Mouse (Mus musculus): ENCODE data around the gene Bco1. TPM values are rescaled to one million over a fixed set of nuclear protein-coding genes. Genes with fewer than 3 reads are reported as not detected.

Bco1 gene
- polyA plus RNA-seq, 1 experiment from 2014 or later = not detected

DNA sequence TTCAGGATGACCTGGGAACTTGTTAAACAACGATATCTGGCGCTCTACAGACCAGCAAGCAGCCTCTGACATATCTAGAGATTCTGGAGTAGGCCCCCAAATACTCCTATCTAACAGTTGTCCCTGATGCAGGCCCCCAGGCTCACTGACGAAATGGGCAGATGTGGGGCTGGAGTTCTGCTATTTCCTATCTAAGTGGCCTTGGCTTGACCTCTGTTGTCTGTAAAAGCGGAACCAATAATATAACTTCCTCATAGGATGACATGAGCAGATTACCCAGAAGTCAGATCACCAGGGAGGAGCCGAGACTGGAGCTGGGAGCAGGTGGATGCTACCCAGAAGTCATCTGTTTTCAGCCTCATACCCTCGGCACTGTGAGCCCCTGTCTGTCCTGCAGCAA, 40.6 kb upstream of the Bco1 start:
- Histone ChIP-seq H3K9ac (replicated peaks; ENCODE audit: low read depth) (no peak overlapping the region), H3K36me3 (ENCODE audit: insufficient read depth, low read length) (no peaks in the 10 kb centered on the region), H3K27ac (ENCODE audit: low read length) (no peak overlapping the region), H3K27me3 (replicated peaks; ENCODE audit: insufficient read depth, low read length) (no peaks in the 10 kb centered on the region), H3K9me3 (ENCODE audit: low read length) (no peaks in the 10 kb centered on the region), H3K4me1 (ENCODE audit: insufficient read depth, low read depth, low read length) (no peaks in the 10 kb centered on the region), H3K4me3 (ENCODE audit: low read depth, low read length) (no peak overlapping the region), H3K4me2 (replicated peaks; ENCODE audit: low read depth, low read length) (no peak overlapping the region)
- DNase-seq (ENCODE audit: low spot score) (peak; percentile 40), ATAC-seq (peak; percentile 38; the same call in 1 of the 2 replicates)
- 54% methylated on average over 6 of the region's 6 CpGs for WGBS
- TF ChIP-seq CTCF (IDR thresholded peaks at IDR 0.05) (no peak), EP300 (IDR thresholded peaks at IDR 0.05) (no peak)

DNA sequence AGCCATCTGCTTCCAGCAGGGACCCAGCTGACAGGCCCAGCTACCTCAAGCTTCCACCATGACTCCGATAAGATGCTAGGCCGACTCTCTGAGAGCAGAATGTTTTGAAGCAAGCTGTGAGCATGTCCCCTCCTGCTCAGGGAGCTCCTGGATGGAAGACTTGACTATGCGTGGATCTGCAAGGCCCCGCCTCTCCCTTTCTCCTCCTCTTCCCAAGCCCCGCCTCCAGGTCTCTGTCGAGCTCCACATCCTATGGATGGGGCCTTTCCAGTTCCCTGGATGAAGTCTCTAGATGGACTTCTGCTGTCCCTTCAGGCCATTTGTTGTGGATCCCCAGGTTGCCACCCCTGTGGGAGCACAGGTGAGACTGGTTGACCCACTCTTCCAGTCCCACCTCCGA, 36.6 kb upstream of the Bco1 start:
- no peaks in the 10 kb centered on the region for H3K27me3 ChIP-seq (replicated peaks; ENCODE audit: insufficient read depth, low read length)
- no peaks in the 10 kb centered on the region for H3K36me3 ChIP-seq (ENCODE audit: insufficient read depth, low read length)
- no peak overlapping the region for H3K9ac ChIP-seq (replicated peaks; ENCODE audit: low read depth)
- DNase-seq (ENCODE audit: low spot score) (no peak), ATAC-seq (no peak)
- H3K4me1 ChIP-seq (ENCODE audit: insufficient read depth, low read depth, low read length) = no peaks in the 10 kb centered on the region
- no peak overlapping the region for H3K4me3 ChIP-seq (ENCODE audit: low read depth, low read length)
- WGBS = 54% methylated on average over 7 of the region's 7 CpGs
- no peak overlapping the region for H3K4me2 ChIP-seq (replicated peaks; ENCODE audit: low read depth, low read length)
- no peaks in the 10 kb centered on the region for H3K9me3 ChIP-seq (ENCODE audit: low read length)
- TF ChIP-seq EP300 (IDR thresholded peaks at IDR 0.05) = no peak
- no peak for TF ChIP-seq CTCF (IDR thresholded peaks at IDR 0.05)
- H3K27ac ChIP-seq (ENCODE audit: low read length) = no peak overlapping the region

DNA sequence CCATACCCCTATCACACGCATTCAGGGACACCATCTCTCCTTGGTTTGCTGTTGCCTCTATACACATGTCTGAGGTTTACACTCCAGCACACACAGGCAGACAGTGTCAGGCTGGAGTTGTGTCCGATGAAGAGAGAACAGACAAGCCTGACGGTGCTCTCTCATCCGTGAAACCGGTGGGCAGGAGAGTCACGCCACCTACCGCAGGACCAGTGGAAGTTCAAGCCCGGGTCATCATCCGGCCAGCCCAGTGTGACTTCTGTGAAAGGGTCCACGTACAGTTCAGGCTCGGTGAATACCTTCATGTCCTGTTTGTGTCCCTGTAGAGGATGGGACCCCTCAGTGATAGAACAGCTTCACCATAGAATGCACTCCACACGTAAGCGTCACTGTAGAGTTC, 35.3 kb upstream of the Bco1 start:
- Histone ChIP-seq H3K4me1 (ENCODE audit: insufficient read depth, low read depth, low read length) (no peaks in the 10 kb centered on the region), H3K36me3 (ENCODE audit: insufficient read depth, low read length) (no peaks in the 10 kb centered on the region), H3K9ac (replicated peaks; ENCODE audit: low read depth) (no peak overlapping the region), H3K27me3 (replicated peaks; ENCODE audit: insufficient read depth, low read length) (no peaks in the 10 kb centered on the region), H3K4me2 (replicated peaks; ENCODE audit: low read depth, low read length) (no peak overlapping the region), H3K9me3 (ENCODE audit: low read length) (no peaks in the 10 kb centered on the region), H3K4me3 (ENCODE audit: low read depth, low read length) (no peak overlapping the region), H3K27ac (ENCODE audit: low read length) (no peak overlapping the region)
- ATAC-seq = no peak
- DNase-seq (ENCODE audit: low spot score) = no peak
- no peak for TF ChIP-seq EP300 (IDR thresholded peaks at IDR 0.05)
- TF ChIP-seq CTCF (IDR thresholded peaks at IDR 0.05) = no peak
- 73% methylated on average over 13 of the region's 13 CpGs for WGBS

DNA sequence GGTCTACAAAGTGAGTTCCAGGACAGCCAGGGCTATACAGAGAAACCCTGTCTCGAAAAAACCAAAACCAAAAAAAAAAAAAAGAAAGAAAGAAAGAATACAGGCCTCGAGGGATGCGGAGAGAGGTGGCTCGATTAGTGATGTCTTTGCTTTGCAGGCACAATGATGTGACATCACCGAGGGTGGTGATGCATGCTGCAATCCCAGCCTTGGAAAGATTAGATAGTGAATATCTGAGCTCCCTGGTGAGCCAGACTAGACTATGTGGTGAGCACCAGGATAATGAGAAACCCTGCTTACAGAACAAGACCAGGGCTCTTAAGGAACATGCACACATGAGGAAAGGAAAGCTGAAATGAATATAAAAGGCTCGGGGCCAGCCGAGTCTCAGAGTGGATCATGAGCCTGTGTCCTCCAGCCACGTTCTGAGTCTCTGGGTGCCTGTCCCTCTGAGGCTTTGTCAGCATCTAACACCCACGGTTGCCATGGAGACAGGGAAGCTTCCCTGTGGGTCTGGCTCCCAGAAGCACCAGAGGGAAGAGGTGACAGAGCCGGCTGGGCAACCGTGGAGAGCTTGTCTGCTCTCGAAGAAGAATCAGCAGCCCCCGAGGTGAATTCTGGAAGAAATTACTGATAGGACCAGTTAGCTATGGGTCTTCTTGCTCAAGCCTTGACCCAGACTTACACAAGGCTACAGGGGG, 34.3 kb upstream of the Bco1 start:
- Histone ChIP-seq H3K36me3 (ENCODE audit: insufficient read depth, low read length) (no peaks in the 10 kb centered on the region), H3K4me2 (replicated peaks; ENCODE audit: low read depth, low read length) (no peak overlapping the region), H3K9me3 (ENCODE audit: low read length) (no peaks in the 10 kb centered on the region), H3K9ac (replicated peaks; ENCODE audit: low read depth) (no peak overlapping the region), H3K27ac (ENCODE audit: low read length) (no peak overlapping the region), H3K4me3 (ENCODE audit: low read depth, low read length) (no peak overlapping the region), H3K27me3 (replicated peaks; ENCODE audit: insufficient read depth, low read length) (no peaks in the 10 kb centered on the region), H3K4me1 (ENCODE audit: insufficient read depth, low read depth, low read length) (no peaks in the 10 kb centered on the region)
- no peak for DNase-seq (ENCODE audit: low spot score)
- TF ChIP-seq EP300 (IDR thresholded peaks at IDR 0.05) = no peak
- no peak for ATAC-seq
- 55% methylated on average over 13 of the region's 13 CpGs for WGBS

DNA sequence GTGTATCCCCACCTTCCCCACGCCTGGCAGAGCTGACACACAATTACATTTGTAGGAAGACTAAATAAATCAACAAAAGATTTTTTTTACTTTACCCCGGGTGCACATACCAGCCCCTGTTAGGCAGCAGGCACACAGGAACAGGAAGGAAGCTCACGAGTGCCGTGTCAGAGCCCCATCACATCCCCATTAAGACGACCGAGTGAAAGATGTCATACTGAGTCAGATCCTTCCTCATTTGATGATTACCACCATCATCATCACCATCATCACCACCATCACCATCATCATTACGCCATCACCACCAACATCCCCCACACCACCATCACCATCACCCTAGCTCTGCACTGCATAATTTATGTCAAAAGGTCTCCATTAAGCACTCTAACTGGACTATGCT, 28.7 kb upstream of the Bco1 start:
- Histone ChIP-seq H3K9ac (replicated peaks; ENCODE audit: low read depth) (no peak overlapping the region), H3K4me1 (ENCODE audit: insufficient read depth, low read depth, low read length) (no peaks in the 10 kb centered on the region), H3K27me3 (replicated peaks; ENCODE audit: insufficient read depth, low read length) (no peaks in the 10 kb centered on the region), H3K4me3 (ENCODE audit: low read depth, low read length) (no peak overlapping the region), H3K36me3 (ENCODE audit: insufficient read depth, low read length) (no peaks in the 10 kb centered on the region), H3K9me3 (ENCODE audit: low read length) (no peaks in the 10 kb centered on the region), H3K27ac (ENCODE audit: low read length) (no peak overlapping the region), H3K4me2 (replicated peaks; ENCODE audit: low read depth, low read length) (no peak overlapping the region)
- no peak for ATAC-seq
- DNase-seq (ENCODE audit: low spot score) = no peak
- WGBS = 56% methylated on average over 7 of the region's 7 CpGs
- TF ChIP-seq EP300 (IDR thresholded peaks at IDR 0.05) (no peak), CTCF (IDR thresholded peaks at IDR 0.05) (no peak)

DNA sequence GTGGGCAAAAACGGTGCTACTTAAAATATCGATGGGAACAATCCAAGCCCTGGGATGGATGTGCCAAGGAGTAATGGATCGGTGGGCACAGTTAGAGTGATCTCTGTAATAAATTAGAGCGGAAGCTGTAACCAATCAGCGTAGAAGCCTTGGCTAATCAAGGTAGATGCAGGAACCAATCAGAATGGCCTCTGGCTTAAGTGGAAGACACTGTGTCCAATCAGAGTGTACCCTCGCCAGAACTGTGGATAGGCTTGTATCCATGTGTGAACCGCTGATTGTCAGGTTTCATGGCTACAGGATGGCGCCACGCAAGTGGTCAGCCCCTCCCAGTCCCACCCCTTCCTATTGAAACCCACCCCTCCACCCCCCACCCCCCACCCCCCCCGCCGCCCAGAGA, 28.3 kb upstream of the Bco1 start:
- Histone ChIP-seq H3K4me1 (ENCODE audit: insufficient read depth, low read depth, low read length) (no peaks in the 10 kb centered on the region), H3K36me3 (ENCODE audit: insufficient read depth, low read length) (no peaks in the 10 kb centered on the region), H3K4me3 (ENCODE audit: low read depth, low read length) (no peak overlapping the region), H3K27ac (ENCODE audit: low read length) (no peak overlapping the region), H3K4me2 (replicated peaks; ENCODE audit: low read depth, low read length) (no peak overlapping the region), H3K27me3 (replicated peaks; ENCODE audit: insufficient read depth, low read length) (no peaks in the 10 kb centered on the region), H3K9ac (replicated peaks; ENCODE audit: low read depth) (no peak overlapping the region), H3K9me3 (ENCODE audit: low read length) (no peaks in the 10 kb centered on the region)
- TF ChIP-seq CTCF (IDR thresholded peaks at IDR 0.05) (no peak), EP300 (IDR thresholded peaks at IDR 0.05) (no peak)
- ATAC-seq (no peak), DNase-seq (ENCODE audit: low spot score) (no peak)
- WGBS = 86% methylated on average over 11 of the region's 11 CpGs

DNA sequence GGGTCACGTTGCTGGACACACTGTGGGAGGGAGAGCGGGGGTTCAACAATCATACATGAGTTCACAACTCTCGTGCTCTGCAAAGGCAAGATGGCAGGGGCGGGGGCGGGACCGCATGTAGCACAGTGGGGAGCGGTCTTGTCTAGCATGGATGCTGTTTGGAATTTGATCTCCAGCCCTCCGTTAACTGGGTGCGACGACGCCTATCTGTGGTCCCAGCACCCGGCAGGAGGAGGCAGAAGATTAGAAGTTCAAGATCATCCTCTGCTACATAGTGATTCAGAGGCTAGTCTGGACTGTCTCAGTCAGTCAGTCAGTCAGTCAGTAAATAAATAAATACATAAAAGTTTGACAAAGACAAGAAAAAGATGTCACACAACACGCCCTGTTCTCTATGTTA, 27.4 kb upstream of the Bco1 start:
- Histone ChIP-seq H3K9ac (replicated peaks; ENCODE audit: low read depth) (no peak overlapping the region), H3K4me3 (ENCODE audit: low read depth, low read length) (no peak overlapping the region), H3K36me3 (ENCODE audit: insufficient read depth, low read length) (no peaks in the 10 kb centered on the region), H3K27ac (ENCODE audit: low read length) (no peak overlapping the region), H3K4me2 (replicated peaks; ENCODE audit: low read depth, low read length) (no peak overlapping the region), H3K4me1 (ENCODE audit: insufficient read depth, low read depth, low read length) (no peaks in the 10 kb centered on the region), H3K27me3 (replicated peaks; ENCODE audit: insufficient read depth, low read length) (no peaks in the 10 kb centered on the region), H3K9me3 (ENCODE audit: low read length) (no peaks in the 10 kb centered on the region)
- WGBS = 66% methylated on average over 13 of the region's 13 CpGs
- DNase-seq (ENCODE audit: low spot score) (no peak), ATAC-seq (no peak)
- TF ChIP-seq EP300 (IDR thresholded peaks at IDR 0.05) (no peak), CTCF (IDR thresholded peaks at IDR 0.05) (no peak)
